Mouse (Mus musculus): ENCODE measurements around the gene 1700010I14Rik. TPM values are rescaled to one million over a fixed set of nuclear protein-coding genes. Genes with fewer than 3 reads are reported as not detected.

1700010I14Rik gene
- 0.49 and 0.67 TPM in 2 replicates for polyA plus RNA-seq (2012; rRNA removed)

GRCm38 (mm10) chr17:8988119-8988807 is at the start of gene 1700010I14Rik:
Gene 1700010I14Rik, plus strand, starts transcription at chr17:8988333.

All from liver, embryonic 14 days (tissue).